Mouse (Mus musculus) adrenal gland, postnatal 0 days (tissue): Measurements from ENCODE around the gene Mtg1. TPM values are rescaled to one million over a fixed set of nuclear protein-coding genes. Genes with fewer than 3 reads are reported as not detected.

Source experiments
- polyA plus RNA-seq: library from polyadenylated mRNA; unstranded; fragments of >200 nt; fragmentation: Nextera tagmentation; extraction: Ambion mirVana; gene quantifications from 2 replicates; pipeline ENCODE4 v1.2.1, GENCODE M21; 2015

Mtg1 gene
- polyA plus RNA-seq, result 32.9 and 51.0 TPM in 2 replicates

GRCm38 (mm10) chr7:140137135-140138020 is at the start of gene Mtg1:
Mtg1 (plus strand) TSS chr7:140137564.

GRCm38 (mm10) chr7:140092924-140093528 is 44.3 kb upstream of the Mtg1 start, which contains the start of gene Prap1:
Prap1 (plus strand) TSS chr7:140093395.

GRCm38 (mm10) chr7:140101993-140102860 is 35.1 kb upstream of the Mtg1 start, which contains the start of gene Fuom:
Fuom (minus strand) TSS chr7:140102441.

GRCm38 (mm10) chr7:140115583-140116328 is 21.6 kb upstream of the Mtg1 start, which contains the start of gene Paox:
Paox (plus strand) TSS chr7:140115799.

GRCm38 (mm10) chr7:140116329-140117054 is 20.9 kb upstream of the Mtg1 start, which contains the start of gene Echs1:
Echs1 (minus strand) TSS chr7:140116476.

GRCm38 (mm10) chr7:140154218-140154927 is 17.0 kb downstream of the Mtg1 start, which contains the start of gene Sprn:
Sprn (minus strand) TSS chr7:140154877.

GRCm38 (mm10) chr7:140164664-140165063 is 27.3 kb downstream of the Mtg1 start, which contains the start of gene Olfr522:
Olfr522 (minus strand) TSS chr7:140164764.

GRCm38 (mm10) chr7:140172936-140173335 is 35.6 kb downstream of the Mtg1 start, which contains the start of gene Olfr523:
Olfr523 (plus strand) TSS chr7:140173217.

Other genes starting within 250 kb of the Mtg1 start
- 0.17 and 0.32 TPM in 2 replicates for gene Kndc1, start 242.9 kb upstream of the Mtg1 start, polyA plus RNA-seq
- 0.11 TPM in 1 of 2 replicates, not detected in the other for gene Utf1, start 193.8 kb upstream of the Mtg1 start, polyA plus RNA-seq
- 0.85 and 1.9 TPM in 2 replicates for gene 6430531B16Rik, start 158.8 kb upstream of the Mtg1 start, polyA plus RNA-seq
- gene Adam8, start 145.0 kb upstream of the Mtg1 start, polyA plus RNA-seq, result 2.3 and 3.0 TPM in 2 replicates
- gene Zfp511, start 101.2 kb upstream of the Mtg1 start, polyA plus RNA-seq, result 32.4 and 34.1 TPM in 2 replicates
- 26.8 and 34.5 TPM in 2 replicates for gene Tubgcp2, start 100.9 kb upstream of the Mtg1 start, polyA plus RNA-seq
- gene Msx3, start 88.5 kb upstream of the Mtg1 start, polyA plus RNA-seq, result not detected in 2 replicates
- gene Caly, start 55.0 kb upstream of the Mtg1 start, polyA plus RNA-seq, result 21.4 and 28.3 TPM in 2 replicates
- gene Prap1, start 44.2 kb upstream of the Mtg1 start, polyA plus RNA-seq, result 0.77 and 13.5 TPM in 2 replicates
- 128 and 178 TPM in 2 replicates for gene Fuom, start 35.1 kb upstream of the Mtg1 start, polyA plus RNA-seq
- 16.9 and 26.2 TPM in 2 replicates for gene Paox, start 21.8 kb upstream of the Mtg1 start, polyA plus RNA-seq
- gene Echs1, start 21.1 kb upstream of the Mtg1 start, polyA plus RNA-seq, result 290 and 453 TPM in 2 replicates
- gene Sprn, start 17.3 kb downstream of the Mtg1 start, polyA plus RNA-seq, result 1.9 and 4.3 TPM in 2 replicates
- gene Olfr522, start 27.2 kb downstream of the Mtg1 start, polyA plus RNA-seq, result not detected in 2 replicates
- not detected in 2 replicates for gene Olfr523, start 35.7 kb downstream of the Mtg1 start, polyA plus RNA-seq
- not detected in 2 replicates for gene Olfr524, start 68.4 kb downstream of the Mtg1 start, polyA plus RNA-seq
- 0.07 TPM in 1 of 2 replicates, not detected in the other for gene Cd163l1, start 80.7 kb downstream of the Mtg1 start, polyA plus RNA-seq
- gene 5830411N06Rik, start 109.7 kb downstream of the Mtg1 start, polyA plus RNA-seq, result not detected in 2 replicates
- not detected in 2 replicates for gene Olfr525, start 183.3 kb downstream of the Mtg1 start, polyA plus RNA-seq
- not detected in 2 replicates for gene Olfr527, start 196.5 kb downstream of the Mtg1 start, polyA plus RNA-seq
- not detected in 2 replicates for gene Olfr60, start 224.1 kb downstream of the Mtg1 start, polyA plus RNA-seq
- gene Olfr530, start 238.8 kb downstream of the Mtg1 start, polyA plus RNA-seq, result not detected in 2 replicates